Mouse (Mus musculus) intestine, postnatal 0 days (tissue): ENCODE measurements around the gene Aatk. TPM values are rescaled to one million over a fixed set of nuclear protein-coding genes. Genes with fewer than 3 reads are reported as not detected.

Experiments used
- ATAC-seq: fragments of 200-750 bp; cut with Nextera tagmentation; 2 replicates; pipeline ENCODE4 v1.8.0; 2017; ENCODE audit warnings: mild to moderate bottlenecking, moderate TSS enrichment, moderate library complexity
- H3K27ac ChIP-seq: fragments of 300-500 bp; sonication (generic); 2 replicates; pipeline ENCODE4 v1.5.1; 2014; ENCODE audit warnings: mild to moderate bottlenecking, low read depth, low read length, moderate library complexity
- H3K27me3 ChIP-seq: fragments of 300-500 bp; sonication (generic); replicated peaks from 2 replicates; pipeline ENCODE4 v1.6.1; 2014; ENCODE audit warnings: low read length, mixed read lengths; ENCODE audit not compliant: control insufficient read depth, insufficient read depth
- H3K36me3 ChIP-seq: fragments of 300-500 bp; sonication (generic); 2 replicates; pipeline ENCODE4 v1.6.1; 2014; ENCODE audit warnings: mild to moderate bottlenecking, moderate library complexity; ENCODE audit not compliant: control insufficient read depth, insufficient read depth
- H3K4me1 ChIP-seq: fragments of 300-500 bp; sonication (generic); replicated peaks from 2 replicates; pipeline ENCODE4 v1.6.1; 2014; ENCODE audit warnings: antibody characterized with exemption, low read length, mixed read lengths; ENCODE audit not compliant: control insufficient read depth, insufficient read depth
- H3K4me2 ChIP-seq: fragments of 300-500 bp; sonication (generic); replicated peaks from 2 replicates; pipeline ENCODE4 v1.6.1; 2014; ENCODE audit warnings: low read depth, mild to moderate bottlenecking, moderate library complexity
- H3K4me3 ChIP-seq: fragments of 300-500 bp; sonication (generic); 2 replicates; pipeline ENCODE4 v1.5.1; 2014; ENCODE audit warnings: low read depth, low read length
- H3K9ac ChIP-seq: fragments of 300-500 bp; sonication (generic); 2 replicates; pipeline ENCODE4 v1.6.1; 2014; ENCODE audit warnings: mild to moderate bottlenecking, low read depth, low read length
- H3K9me3 ChIP-seq: fragments of 300-500 bp; sonication (generic); 2 replicates; pipeline ENCODE4 v1.6.1; 2016; ENCODE audit warnings: mixed run types; ENCODE audit not compliant: control insufficient read depth
- CTCF ChIP-seq: sonication (generic); IDR thresholded peaks from 2 replicates; pipeline ENCODE4 v1.5.1; 2016; ENCODE audit warnings: low read depth, mild to moderate bottlenecking, control low read depth, antibody characterized with exemption, moderate library complexity
- WGBS: fragments of 180-500 bp; shearing (Covaris S2); extraction: QIAGEN DNeasy Blood & Tissue Kit; methylation state at CpG from one replicate; pipeline ENCODE4 v1.1.7; 2014; 5-methylcytosine and 5-hydroxymethylcytosine counted together
- polyA plus RNA-seq: library from polyadenylated mRNA; unstranded; fragments of >200 nt; fragmentation: Nextera tagmentation; extraction: Ambion mirVana; gene quantifications from 2 replicates; pipeline ENCODE4 v1.2.1, GENCODE M21; 2015

Gene Aatk
- polyA plus RNA-seq, 1 experiment from 2014 or later: 1.7 TPM

GRCm38 (mm10) chr11:120007496-120008080, 39.4 kb downstream of the Aatk start:
- no peaks in the 10 kb centered on the region for H3K36me3 ChIP-seq
- H3K9ac ChIP-seq: no peak overlapping the region
- H3K27me3 ChIP-seq: peaks cover 9% of the 10 kb centered on the region; the same call in 1 of the 2 replicates
- ATAC-seq: no peak
- H3K9me3 ChIP-seq: no peaks in the 10 kb centered on the region
- H3K4me2 ChIP-seq: no peak overlapping the region
- H3K4me3 ChIP-seq: no peak overlapping the region
- H3K4me1 ChIP-seq: no peaks in the 10 kb centered on the region
- 54% methylated on average over 4 of the region's 4 CpGs for WGBS
- TF ChIP-seq CTCF: 0 out of 2 replicates have a peak, but pooled peaks have one; percentile 16
- no peak overlapping the region for H3K27ac ChIP-seq

- no peaks in the 10 kb centered on the region for H3K27me3 ChIP-seq
- H3K27ac ChIP-seq: no peak overlapping the region
- TF ChIP-seq CTCF: no peak
- H3K4me1 ChIP-seq: no peaks in the 10 kb centered on the region
- no peak overlapping the region for H3K9ac ChIP-seq
- WGBS: 87% methylated on average over 18 of the region's 18 CpGs
- no peak for ATAC-seq
- no peak overlapping the region for H3K4me3 ChIP-seq
- H3K9me3 ChIP-seq: no peaks in the 10 kb centered on the region
- no peak overlapping the region for H3K4me2 ChIP-seq
- no peaks in the 10 kb centered on the region for H3K36me3 ChIP-seq
These were observed 41.3 kb downstream of the Aatk start for GRCm38 (mm10) chr11:120005434-120006317.

- peaks cover under 1% of the 10 kb centered on the region; the same call in 1 of the 2 replicates for H3K36me3 ChIP-seq
- TF ChIP-seq CTCF: no peak
These were observed 44.2 kb downstream of the Aatk start for GRCm38 (mm10) chr11:120002634-120003220.

GRCm38 (mm10) chr11:120002041-120002440, 44.9 kb downstream of the Aatk start:
- no peak for TF ChIP-seq CTCF

More at GRCm38 (mm10) chr11:120002634-120003220, 44.2 kb downstream of the Aatk start:
- Histone ChIP-seq H3K27me3 (no peaks in the 10 kb centered on the region), H3K4me1 (no peaks in the 10 kb centered on the region), H3K27ac (no peak overlapping the region), H3K9ac (no peak overlapping the region), H3K4me2 (no peak overlapping the region), H3K9me3 (no peaks in the 10 kb centered on the region), H3K4me3 (no peak overlapping the region)
- no peak for ATAC-seq
- 87% methylated on average over 7 of the region's 7 CpGs for WGBS

GRCm38 (mm10) chr11:119997351-119997750, 49.6 kb downstream of the Aatk start:
- Histone ChIP-seq H3K9ac (no peak overlapping the region), H3K9me3 (no peaks in the 10 kb centered on the region), H3K4me3 (no peak overlapping the region), H3K27me3 (no peaks in the 10 kb centered on the region), H3K4me1 (no peaks in the 10 kb centered on the region), H3K36me3 (peaks cover 25% of the 10 kb centered on the region; the same call in 1 of the 2 replicates), H3K27ac (no peak overlapping the region), H3K4me2 (no peak overlapping the region)
- no peak for ATAC-seq
- TF ChIP-seq CTCF: no peak
- 88% methylated on average over 16 of the region's 16 CpGs for WGBS

More at GRCm38 (mm10) chr11:120002041-120002440, 44.9 kb downstream of the Aatk start:
- no peaks in the 10 kb centered on the region for H3K4me1 ChIP-seq
- no peaks in the 10 kb centered on the region for H3K9me3 ChIP-seq
- no peak overlapping the region for H3K9ac ChIP-seq
- no peak overlapping the region for H3K27ac ChIP-seq
- no peak for ATAC-seq
- no peak overlapping the region for H3K4me3 ChIP-seq
- 75% methylated on average over 5 of the region's 5 CpGs for WGBS
- H3K4me2 ChIP-seq: no peak overlapping the region
- no peaks in the 10 kb centered on the region for H3K27me3 ChIP-seq
- H3K36me3 ChIP-seq: peaks cover 6% of the 10 kb centered on the region; the same call in 1 of the 2 replicates

- WGBS: 8% methylated on average over 10 of the region's 10 CpGs
- Histone ChIP-seq H3K4me1 (0 out of 2 replicates have a peak, but pooled peaks cover 4% of the 10 kb centered on the region), H3K27me3 (no peaks in the 10 kb centered on the region), H3K9me3 (no peaks in the 10 kb centered on the region), H3K36me3 (peaks cover 12% of the 10 kb centered on the region; the same call in 1 of the 2 replicates), H3K9ac (no peak overlapping the region), H3K4me3 (no peak overlapping the region), H3K4me2 (peak overlapping the region; percentile 52), H3K27ac (no peak overlapping the region)
- peak; percentile 39 for ATAC-seq
- peak; percentile 100 for TF ChIP-seq CTCF
These were observed 55.7 kb downstream of the Aatk start for GRCm38 (mm10) chr11:119991338-119991678.
